Mouse (Mus musculus): ENCODE results near the gene Txnip. TPM values are rescaled to one million over a fixed set of nuclear protein-coding genes. Genes with fewer than 3 reads are reported as not detected.
A peak's percentile ranks its signal among the peaks of the same experiment; 100 is the strongest.

Gene Txnip
- polyA plus RNA-seq, 1 experiment: not detected

GRCm38 (mm10) chr3:96590657-96591056 is 32.9 kb downstream of the Txnip start:
- WGBS: 73% methylated on average over 4 of the region's 4 CpGs
- H3K4me3 ChIP-seq (ENCODE audit: insufficient read depth, low read depth, low read length): no peak overlapping the region
- no peak for TF ChIP-seq POLR2A (IDR thresholded peaks at IDR 0.05; ENCODE audit: insufficient read depth, low read depth, low read length)
- TF ChIP-seq CTCF (IDR thresholded peaks at IDR 0.05; ENCODE audit: insufficient read depth, low read depth, low read length): no peak
- H3K4me1 ChIP-seq (ENCODE audit: control insufficient read depth, insufficient read depth, low read length): peaks cover 9% of the 10 kb centered on the region
- H3K27ac ChIP-seq (ENCODE audit: insufficient read depth, low read depth, low read length): no peak overlapping the region

- TF ChIP-seq CTCF (IDR thresholded peaks at IDR 0.05; ENCODE audit: insufficient read depth, low read depth, low read length) (no peak), POLR2A (IDR thresholded peaks at IDR 0.05; ENCODE audit: insufficient read depth, low read depth, low read length) (no peak)
- Histone ChIP-seq H3K4me1 (ENCODE audit: control insufficient read depth, insufficient read depth, low read length) (peaks cover 15% of the 10 kb centered on the region), H3K27ac (ENCODE audit: insufficient read depth, low read depth, low read length) (peak overlapping the region; percentile 96), H3K4me3 (ENCODE audit: insufficient read depth, low read depth, low read length) (peak overlapping the region; percentile 89)
- WGBS: under 1% methylated on average over 10 of the region's 10 CpGs
Measured at GRCm38 (mm10) chr3:96593374-96593773, 35.6 kb downstream of the Txnip start.

GRCm38 (mm10) chr3:96593790-96594560 is 36.2 kb downstream of the Txnip start, which contains the start of gene Polr3gl:
TSS of gene Polr3gl (minus strand) at chr3:96594181.
- peaks cover 20% of the 10 kb centered on the region for H3K4me1 ChIP-seq (ENCODE audit: control insufficient read depth, insufficient read depth, low read length)
- peak within 1 kb of the TSS; percentile 89 for H3K4me3 ChIP-seq (ENCODE audit: insufficient read depth, low read depth, low read length)
- no peak for TF ChIP-seq POLR2A (IDR thresholded peaks at IDR 0.05; ENCODE audit: insufficient read depth, low read depth, low read length)
- TF ChIP-seq CTCF (IDR thresholded peaks at IDR 0.05; ENCODE audit: insufficient read depth, low read depth, low read length): no peak
- peak within 1 kb of the TSS; percentile 96 for H3K27ac ChIP-seq (ENCODE audit: insufficient read depth, low read depth, low read length)
- WGBS: 0% methylated on average over 38 of the region's 38 CpGs

GRCm38 (mm10) chr3:96594851-96595250 is 37.1 kb downstream of the Txnip start:
- TF ChIP-seq CTCF (IDR thresholded peaks at IDR 0.05; ENCODE audit: insufficient read depth, low read depth, low read length) (no peak), POLR2A (IDR thresholded peaks at IDR 0.05; ENCODE audit: insufficient read depth, low read depth, low read length) (no peak)
- WGBS: 75% methylated on average over 5 of the region's 5 CpGs
- no peak overlapping the region for H3K27ac ChIP-seq (ENCODE audit: insufficient read depth, low read depth, low read length)
- H3K4me1 ChIP-seq (ENCODE audit: control insufficient read depth, insufficient read depth, low read length): peaks cover 25% of the 10 kb centered on the region
- no peak overlapping the region for H3K4me3 ChIP-seq (ENCODE audit: insufficient read depth, low read depth, low read length)

- Histone ChIP-seq H3K4me1 (ENCODE audit: control insufficient read depth, insufficient read depth, low read length) (peaks cover 25% of the 10 kb centered on the region), H3K27ac (ENCODE audit: insufficient read depth, low read depth, low read length) (peak overlapping the region; percentile 91), H3K4me3 (ENCODE audit: insufficient read depth, low read depth, low read length) (peak overlapping the region; percentile 56)
- WGBS: 26% methylated on average over 6 of the region's 6 CpGs
- TF ChIP-seq POLR2A (IDR thresholded peaks at IDR 0.05; ENCODE audit: insufficient read depth, low read depth, low read length) (no peak), CTCF (IDR thresholded peaks at IDR 0.05; ENCODE audit: insufficient read depth, low read depth, low read length) (no peak)
Measured at GRCm38 (mm10) chr3:96595661-96596060, 37.9 kb downstream of the Txnip start.

- 1% methylated on average over 23 of the region's 23 CpGs for WGBS
- Histone ChIP-seq H3K27ac (ENCODE audit: insufficient read depth, low read depth, low read length) (peak within 1 kb of the TSS; percentile 91), H3K4me3 (ENCODE audit: insufficient read depth, low read depth, low read length) (peak within 1 kb of the TSS; percentile 56), H3K4me1 (ENCODE audit: control insufficient read depth, insufficient read depth, low read length) (peaks cover 25% of the 10 kb centered on the region)
- TF ChIP-seq POLR2A (IDR thresholded peaks at IDR 0.05; ENCODE audit: insufficient read depth, low read depth, low read length): 0 out of 2 replicates have a peak, but pooled peaks have one; percentile 45
- TF ChIP-seq CTCF (IDR thresholded peaks at IDR 0.05; ENCODE audit: insufficient read depth, low read depth, low read length): no peak
Measured at GRCm38 (mm10) chr3:96596228-96596707, 38.5 kb downstream of the Txnip start, which contains the start of gene Ankrd34a. TSS of gene Ankrd34a (plus strand) at chr3:96596636.

- Histone ChIP-seq H3K27ac (ENCODE audit: insufficient read depth, low read depth, low read length) (peak overlapping the region; percentile 91), H3K4me3 (ENCODE audit: insufficient read depth, low read depth, low read length) (peak overlapping the region; percentile 56), H3K4me1 (ENCODE audit: control insufficient read depth, insufficient read depth, low read length) (peaks cover 25% of the 10 kb centered on the region)
- TF ChIP-seq POLR2A (IDR thresholded peaks at IDR 0.05; ENCODE audit: insufficient read depth, low read depth, low read length) (no peak), CTCF (IDR thresholded peaks at IDR 0.05; ENCODE audit: insufficient read depth, low read depth, low read length) (no peak)
- 3% methylated on average over 12 of the region's 12 CpGs for WGBS
Measured at GRCm38 (mm10) chr3:96596855-96597254, 39.1 kb downstream of the Txnip start.

GRCm38 (mm10) chr3:96597435-96597891 is 39.7 kb downstream of the Txnip start:
- under 1% methylated on average over 40 of the region's 40 CpGs for WGBS
- TF ChIP-seq CTCF (IDR thresholded peaks at IDR 0.05; ENCODE audit: insufficient read depth, low read depth, low read length): no peak
- TF ChIP-seq POLR2A (IDR thresholded peaks at IDR 0.05; ENCODE audit: insufficient read depth, low read depth, low read length): peak; percentile 17; the same call in 1 of the 2 replicates
- Histone ChIP-seq H3K4me1 (ENCODE audit: control insufficient read depth, insufficient read depth, low read length) (peaks cover 24% of the 10 kb centered on the region), H3K4me3 (ENCODE audit: insufficient read depth, low read depth, low read length) (peak overlapping the region; percentile 56), H3K27ac (ENCODE audit: insufficient read depth, low read depth, low read length) (peak overlapping the region; percentile 91)
